Mouse (Mus musculus) ovary, adult 2 months (tissue): Measurements from ENCODE around the gene Fkbp4. TPM values are rescaled to one million over a fixed set of nuclear protein-coding genes. Genes with fewer than 3 reads are reported as not detected.

Source experiments
- polyA plus RNA-seq: library from polyadenylated mRNA; depleted of rRNA; stranded (reverse); fragments of >200 nt; gene quantifications from 2 replicates; pipeline ENCODE4 v1.2.3, GENCODE M21; 2012; rRNA removed

The Fkbp4 gene
- polyA plus RNA-seq = 216 and 278 TPM in 2 replicates

GRCm38 (mm10) chr6:128438317-128438870 lies at the start of gene Fkbp4:
Gene Fkbp4 (minus strand): TSS chr6:128438677.

GRCm38 (mm10) chr6:128424269-128425019 lies 14.0 kb downstream of the Fkbp4 start, which contains the start of gene Itfg2:
Gene Itfg2 (minus strand): TSS chr6:128424931.

GRCm38 (mm10) chr6:128398996-128399395 lies 39.5 kb downstream of the Fkbp4 start, which contains the start of gene Nrip2:
Gene Nrip2 (plus strand): TSS chr6:128399296.

Other genes starting within 250 kb of the Fkbp4 start
- 1.0 and 2.4 TPM in 2 replicates for gene Tead4, start 137.9 kb downstream of the Fkbp4 start, polyA plus RNA-seq
- 33.6 and 35.2 TPM in 2 replicates for gene Tulp3, start 82.8 kb downstream of the Fkbp4 start, polyA plus RNA-seq
- 8.8 and 14.3 TPM in 2 replicates for gene Rhno1, start 75.8 kb downstream of the Fkbp4 start, polyA plus RNA-seq
- 16.4 and 22.9 TPM in 2 replicates for gene Foxm1, start 75.7 kb downstream of the Fkbp4 start, polyA plus RNA-seq
- 0.17 TPM in 1 of 2 replicates, not detected in the other for gene Tex52, start 63.2 kb downstream of the Fkbp4 start, polyA plus RNA-seq
- not detected in 2 replicates for gene Gm44596, start 63.2 kb downstream of the Fkbp4 start, polyA plus RNA-seq
- 10.1 and 10.4 TPM in 2 replicates for gene Nrip2, start 39.4 kb downstream of the Fkbp4 start, polyA plus RNA-seq
- gene Itfg2, start 13.7 kb downstream of the Fkbp4 start, polyA plus RNA-seq = 25.7 and 39.0 TPM in 2 replicates
- gene Pzp, start 88.0 kb upstream of the Fkbp4 start, polyA plus RNA-seq = 0.26 and 0.50 TPM in 2 replicates
- 47.6 and 72.5 TPM in 2 replicates for gene A2ml1, start 142.9 kb upstream of the Fkbp4 start, polyA plus RNA-seq
- gene Klrb1a, start 184.9 kb upstream of the Fkbp4 start, polyA plus RNA-seq = 0.81 and 1.1 TPM in 2 replicates
- gene Clec2h, start 223.7 kb upstream of the Fkbp4 start, polyA plus RNA-seq = 0.22 TPM in 1 of 2 replicates, not detected in the other